Mouse (Mus musculus) C2C12 (cell line): ENCODE measurements around the gene Agap1.

ENCODE experiments used
- CEBPB ChIP-seq: IDR thresholded peaks from one replicate; pipeline ENCODE4 v1.6.1; 2011; ENCODE audit warnings: low read depth, mild to moderate bottlenecking, control low read depth, moderate library complexity
- CTCF ChIP-seq: IDR thresholded peaks from one replicate; pipeline ENCODE4 v1.5.1; 2011; ENCODE audit not compliant: control insufficient read depth, insufficient read depth, insufficient read length
- FOSL1 ChIP-seq: IDR thresholded peaks from one replicate; pipeline ENCODE4 v1.8.0; 2011; ENCODE audit warnings: mild to moderate bottlenecking, low read length; ENCODE audit not compliant: poor library complexity, insufficient read depth, severe bottlenecking
- MYOD1 ChIP-seq: IDR thresholded peaks from one replicate; pipeline ENCODE4 v1.6.1; 2011; ENCODE audit warnings: low read depth; ENCODE audit not compliant: control insufficient read depth, insufficient read length
- MYOG ChIP-seq: IDR thresholded peaks from one replicate; pipeline ENCODE4 v1.6.1; 2011; ENCODE audit not compliant: control insufficient read depth, insufficient read length; ENCODE audit errors: extremely low read depth
- USF1 ChIP-seq: IDR thresholded peaks from one replicate; pipeline ENCODE4 v1.6.1; 2011; ENCODE audit warnings: low read depth, mild to moderate bottlenecking, control low read depth, moderate library complexity

DNA sequence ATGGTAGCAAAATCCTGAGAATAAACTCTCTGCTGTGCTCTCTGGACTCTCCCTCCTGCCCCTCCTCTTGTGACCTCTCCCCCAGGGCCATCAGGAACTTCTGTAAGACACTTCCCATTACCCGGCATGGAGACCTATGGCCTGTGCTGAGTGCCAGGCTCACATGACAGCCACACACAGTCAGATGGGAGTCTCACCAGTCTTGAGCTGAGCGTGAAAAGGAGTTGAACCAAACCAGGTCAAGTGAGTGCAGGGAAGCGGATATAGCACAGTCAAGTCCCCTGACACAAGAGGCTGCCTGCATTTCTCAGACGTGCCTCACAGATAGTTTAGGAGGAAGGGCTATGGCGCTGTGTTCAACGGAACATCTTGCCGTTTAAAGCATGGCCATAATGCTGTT, 4.5 kb upstream of the Agap1 start:
- TF ChIP-seq CTCF (no peak), MYOD1 (no peak), MYOG (no peak), FOSL1 (no peak), USF1 (no peak), CEBPB (no peak)
